In the genomic region with DNA sequence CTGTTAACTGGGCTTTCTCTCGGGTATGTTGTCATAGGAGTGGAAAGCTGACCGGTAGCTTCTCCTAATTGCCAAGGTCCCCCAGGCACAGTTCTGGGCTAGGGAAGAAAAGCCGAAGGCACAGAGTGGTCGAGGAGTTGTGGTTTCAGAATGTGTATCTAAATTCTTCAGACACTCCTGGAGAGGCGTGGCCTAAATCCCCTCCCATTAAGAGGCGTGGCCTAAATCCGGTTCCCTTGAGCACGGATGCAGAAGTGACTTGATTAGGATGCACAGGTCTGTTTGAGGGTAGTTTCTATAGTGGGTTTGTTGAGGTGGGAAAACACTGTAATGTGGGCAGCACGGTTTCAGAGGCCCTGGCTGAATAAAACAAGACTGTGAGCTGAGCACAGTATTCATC, we compare ENCODE assay signal across 9 mouse cellular contexts.
DNase-seq lines count a peak whose midpoint lies in the region; ATAC-seq lines count a peak whose summit lies in the region.
"Had no signal": no experiment of that assay in that cellular context is flagged by ENCODE, and none has a peak within 500 bp of the region (broad histone marks: within the 10 kb centered on the region; RNA-seq: fewer than 3 reads in every experiment).

No protein-coding gene starts in this region.

- ATAC-seq in frontal cortex, adult (ENCODE audit: low TSS enrichment): peak; percentile 51

- no peak for DNase-seq in frontal cortex, postnatal 14 days (ENCODE audit: low spot score in 2 of 2)
- peak; percentile 2 to 7 for DNase-seq in thymus, postnatal 36 days
- DNase-seq in thymus, adult 18-20 months: no peak
- DNase-seq in lung, postnatal 36 days: peak; percentile 28
- peak; percentile 17 for DNase-seq in testis, postnatal 14 days (ENCODE audit: low spot score)
- DNase-seq in heart, adult 11 months: no peak
- DNase-seq in right cerebral cortex, adult 2 months (ENCODE audit: low spot score in 2 of 2): no peak
- DNase-seq: heart, postnatal 14 days had no signal

Comparison
In these comparisons a context has a peak if more than half of its experiments do, and no peak if none do; other contexts are left out.
1. DNase-seq: peak in thymus, postnatal 36 days (2 of 2), lung, postnatal 36 days (single experiment) and testis, postnatal 14 days (single experiment); none in frontal cortex, postnatal 14 days (0 of 2), thymus, adult 18-20 months (0 of 2), heart, adult 11 months (single experiment) and right cerebral cortex, adult 2 months (0 of 2).